In genomic region chr2:21275315-21275714, GRCm38 (mm10) we compare ENCODE assay signal across 26 mouse cellular contexts.
A peak's percentile ranks its signal among the peaks of the same experiment; 100 is the strongest.
DNase-seq lines count a peak whose midpoint lies in the region; ATAC-seq lines count a peak whose summit lies in the region.
"Had no signal": no experiment of that assay in that cellular context is flagged by ENCODE, and none has a peak within 500 bp of the region (broad histone marks: within the 10 kb centered on the region; RNA-seq: fewer than 3 reads in every experiment).

No protein-coding gene starts in this region.

- H3K4me2 ChIP-seq in forebrain, embryonic 15.5 days (replicated peaks): no peak overlapping the region; the same call in 1 of the 2 replicates
- H3K4me2 ChIP-seq in forebrain, embryonic 11.5 days (ENCODE audit: low read depth, low read length, severe bottlenecking): no peak overlapping the region
- no peak overlapping the region for H3K4me2 ChIP-seq in midbrain, embryonic 13.5 days (replicated peaks)
- H3K4me2 ChIP-seq in midbrain, embryonic 11.5 days: no peak overlapping the region
- no peak overlapping the region for H3K4me2 ChIP-seq in forebrain, embryonic 16.5 days (ENCODE audit: low read length)
- no peak overlapping the region for H3K4me2 ChIP-seq in midbrain, embryonic 15.5 days
- H3K4me2 ChIP-seq: embryonic facial prominence, embryonic 12.5 days; embryonic facial prominence, embryonic 15.5 days; heart, embryonic 13.5 days; hindbrain, embryonic 14.5 days had no signal

- no peak overlapping the region for H3K9ac ChIP-seq in forebrain, embryonic 15.5 days (replicated peaks)
- H3K9ac ChIP-seq in forebrain, embryonic 11.5 days (ENCODE audit: low read length): no peak overlapping the region
- no peak overlapping the region for H3K9ac ChIP-seq in midbrain, embryonic 13.5 days (replicated peaks)
- no peak overlapping the region for H3K9ac ChIP-seq in midbrain, embryonic 11.5 days (ENCODE audit: low read length)
- no peak overlapping the region for H3K9ac ChIP-seq in forebrain, embryonic 16.5 days (replicated peaks; ENCODE audit: low read depth, low read length)
- no peak overlapping the region for H3K9ac ChIP-seq in midbrain, embryonic 15.5 days
- H3K9ac ChIP-seq: embryonic facial prominence, embryonic 12.5 days; embryonic facial prominence, embryonic 15.5 days; heart, embryonic 13.5 days; hindbrain, embryonic 14.5 days had no signal

- H3K9me3 ChIP-seq in forebrain, embryonic 15.5 days: no peaks in the 10 kb centered on the region
- no peaks in the 10 kb centered on the region for H3K9me3 ChIP-seq in forebrain, embryonic 11.5 days (ENCODE audit: control insufficient read depth, low read length)
- H3K9me3 ChIP-seq in midbrain, embryonic 13.5 days: no peaks in the 10 kb centered on the region
- no peaks in the 10 kb centered on the region for H3K9me3 ChIP-seq in midbrain, embryonic 11.5 days (ENCODE audit: control insufficient read depth, low read length)
- no peaks in the 10 kb centered on the region for H3K9me3 ChIP-seq in forebrain, embryonic 16.5 days (ENCODE audit: control insufficient read depth, low read length)
- no peaks in the 10 kb centered on the region for H3K9me3 ChIP-seq in midbrain, embryonic 15.5 days
- H3K9me3 ChIP-seq: embryonic facial prominence, embryonic 12.5 days; embryonic facial prominence, embryonic 15.5 days; heart, embryonic 10.5 days; heart, embryonic 13.5 days had no signal

- H3K4me1 ChIP-seq in forebrain, embryonic 15.5 days: peaks cover 25% of the 10 kb centered on the region
- no peaks in the 10 kb centered on the region for H3K4me1 ChIP-seq in forebrain, embryonic 11.5 days (replicated peaks; ENCODE audit: control insufficient read depth, insufficient read depth, low read length)
- H3K4me1 ChIP-seq in midbrain, embryonic 13.5 days (replicated peaks): peaks cover 14% of the 10 kb centered on the region
- peaks cover 5% of the 10 kb centered on the region; the same call in 1 of the 2 replicates for H3K4me1 ChIP-seq in midbrain, embryonic 11.5 days (ENCODE audit: control insufficient read depth, insufficient read depth, low read length)
- peaks cover 16% of the 10 kb centered on the region for H3K4me1 ChIP-seq in forebrain, embryonic 16.5 days (replicated peaks; ENCODE audit: control insufficient read depth, insufficient read depth, low read length)
- H3K4me1 ChIP-seq in midbrain, embryonic 15.5 days: peaks cover 9% of the 10 kb centered on the region
- H3K4me1 ChIP-seq: embryonic facial prominence, embryonic 12.5 days; embryonic facial prominence, embryonic 15.5 days had no signal

- H3K4me3 ChIP-seq in forebrain, embryonic 15.5 days: no peak overlapping the region
- no peak overlapping the region for H3K4me3 ChIP-seq in forebrain, embryonic 11.5 days (ENCODE audit: low read depth, low read length)
- no peak overlapping the region for H3K4me3 ChIP-seq in midbrain, embryonic 13.5 days (replicated peaks)
- no peak overlapping the region for H3K4me3 ChIP-seq in midbrain, embryonic 11.5 days (ENCODE audit: low read depth, low read length)
- H3K4me3 ChIP-seq in forebrain, embryonic 16.5 days (replicated peaks; ENCODE audit: low read length): no peak overlapping the region
- no peak overlapping the region for H3K4me3 ChIP-seq in midbrain, embryonic 15.5 days
- H3K4me3 ChIP-seq: embryonic facial prominence, embryonic 12.5 days; embryonic facial prominence, embryonic 15.5 days; heart, adult 2 months; heart, embryonic 10.5 days; heart, embryonic 13.5 days had no signal

- peak; percentile 57 for ATAC-seq in forebrain, embryonic 15.5 days (replicated peaks)
- no peak for ATAC-seq in forebrain, embryonic 11.5 days (replicated peaks; ENCODE audit: low FRiP score)
- peak; percentile 29; the same call in 1 of the 2 replicates for ATAC-seq in midbrain, embryonic 13.5 days
- ATAC-seq in midbrain, embryonic 11.5 days (ENCODE audit: low FRiP score): no peak
- peak; percentile 66 for ATAC-seq in forebrain, embryonic 16.5 days
- peak; percentile 60; the same call in 1 of the 2 replicates for ATAC-seq in midbrain, embryonic 15.5 days (replicated peaks)
- ATAC-seq: CD4-positive, CD25-positive, alpha-beta regulatory T cell, adult 4 months; hindbrain, postnatal 0 days; inflammation-experienced regulatory T-cells, adult 6 months had no signal

- H3K27me3 ChIP-seq in forebrain, embryonic 15.5 days: no peaks in the 10 kb centered on the region
- no peaks in the 10 kb centered on the region for H3K27me3 ChIP-seq in forebrain, embryonic 11.5 days (ENCODE audit: control insufficient read depth, insufficient read depth, low read length)
- no peaks in the 10 kb centered on the region for H3K27me3 ChIP-seq in midbrain, embryonic 13.5 days
- H3K27me3 ChIP-seq in midbrain, embryonic 11.5 days (ENCODE audit: control insufficient read depth, insufficient read depth, low read length): no peaks in the 10 kb centered on the region
- no peaks in the 10 kb centered on the region for H3K27me3 ChIP-seq in forebrain, embryonic 16.5 days (replicated peaks; ENCODE audit: control insufficient read depth, insufficient read depth, low read length)
- H3K27me3 ChIP-seq in midbrain, embryonic 15.5 days (replicated peaks): no peaks in the 10 kb centered on the region
- H3K27me3 ChIP-seq: embryonic facial prominence, embryonic 12.5 days; embryonic facial prominence, embryonic 15.5 days; heart, embryonic 13.5 days had no signal

- H3K36me3 ChIP-seq in forebrain, embryonic 15.5 days: no peaks in the 10 kb centered on the region
- no peaks in the 10 kb centered on the region for H3K36me3 ChIP-seq in forebrain, embryonic 11.5 days (ENCODE audit: control insufficient read depth, insufficient read depth, low read length)
- H3K36me3 ChIP-seq in midbrain, embryonic 13.5 days: no peaks in the 10 kb centered on the region
- no peaks in the 10 kb centered on the region for H3K36me3 ChIP-seq in midbrain, embryonic 11.5 days (ENCODE audit: control insufficient read depth, insufficient read depth, low read length)
- H3K36me3 ChIP-seq in forebrain, embryonic 16.5 days (ENCODE audit: control insufficient read depth, insufficient read depth): no peaks in the 10 kb centered on the region
- no peaks in the 10 kb centered on the region for H3K36me3 ChIP-seq in midbrain, embryonic 15.5 days (replicated peaks)
- H3K36me3 ChIP-seq: embryonic facial prominence, embryonic 12.5 days; embryonic facial prominence, embryonic 15.5 days; heart, embryonic 10.5 days; heart, embryonic 13.5 days had no signal

- DNase-seq in forebrain, embryonic 11.5 days (ENCODE audit: low spot score): no peak
- DNase-seq in midbrain, embryonic 11.5 days (ENCODE audit: low spot score, missing footprints): no peak
- DNase-seq in cerebellum, adult 9-10 months: no peak
- DNase-seq in left cerebral cortex, adult 11 months (ENCODE audit: low spot score): no peak
- DNase-seq: adrenal gland, adult 2 months; adrenal gland, postnatal 25 days; cerebellum, adult 18-20 months; cerebellum, adult 9-11 months; cerebellum, postnatal 25 days; gastrocnemius, postnatal 10 days; gastrocnemius, postnatal 36 days; heart, adult 2 months; heart, postnatal 14 days; heart, postnatal 4 days had no signal

- 31% methylated on average over 4 of the region's 4 CpGs for WGBS in forebrain, embryonic 15.5 days
- WGBS in forebrain, embryonic 11.5 days: 74% methylated on average over 4 of the region's 4 CpGs
- 44% methylated on average over 4 of the region's 4 CpGs for WGBS in midbrain, embryonic 13.5 days
- 81% methylated on average over 4 of the region's 4 CpGs for WGBS in midbrain, embryonic 11.5 days
- 24% methylated on average over 4 of the region's 4 CpGs for WGBS in forebrain, embryonic 16.5 days
- 44% methylated on average over 4 of the region's 4 CpGs for WGBS in midbrain, embryonic 15.5 days

- H3K27ac ChIP-seq in forebrain, embryonic 15.5 days (replicated peaks): peak overlapping the region; percentile 29; the same call in 1 of the 2 replicates
- no peak overlapping the region for H3K27ac ChIP-seq in forebrain, embryonic 11.5 days (ENCODE audit: low read depth, low read length)
- 0 out of 2 replicates have a peak overlapping the region, but pooled peaks have one; percentile 39 for H3K27ac ChIP-seq in midbrain, embryonic 13.5 days
- H3K27ac ChIP-seq in midbrain, embryonic 11.5 days (ENCODE audit: low read depth, low read length): no peak overlapping the region
- H3K27ac ChIP-seq in forebrain, embryonic 16.5 days (ENCODE audit: low read length): no peak overlapping the region
- no peak overlapping the region for H3K27ac ChIP-seq in midbrain, embryonic 15.5 days
- H3K27ac ChIP-seq: embryonic facial prominence, embryonic 12.5 days; embryonic facial prominence, embryonic 15.5 days; heart, adult 2 months; heart, embryonic 10.5 days; heart, embryonic 13.5 days; hindbrain, embryonic 14.5 days; hindbrain, postnatal 0 days had no signal

Comparison
In these comparisons a context has a peak if more than half of its experiments do, and no peak if none do; other contexts are left out.
1. ATAC-seq: peak in forebrain, embryonic 15.5 days (single experiment), midbrain, embryonic 13.5 days (single experiment), forebrain, embryonic 16.5 days (single experiment) and midbrain, embryonic 15.5 days (single experiment); none in forebrain, embryonic 11.5 days (single experiment) and midbrain, embryonic 11.5 days (single experiment).
2. H3K27ac ChIP-seq: peak in forebrain, embryonic 15.5 days (single experiment) and midbrain, embryonic 13.5 days (single experiment); none in forebrain, embryonic 11.5 days (single experiment), midbrain, embryonic 11.5 days (single experiment), forebrain, embryonic 16.5 days (single experiment) and midbrain, embryonic 15.5 days (single experiment).